Mouse (Mus musculus): ENCODE measurements around the gene Mob4. TPM values are rescaled to one million over a fixed set of nuclear protein-coding genes. Genes with fewer than 3 reads are reported as not detected.

The Mob4 gene
- polyA plus RNA-seq, 1 experiment from 2014 or later, result 122 TPM

GRCm38 (mm10) chr1:55088611-55089497 is 42.2 kb upstream of the Mob4 start:
- TF ChIP-seq CTCF (IDR thresholded peaks at IDR 0.05; ENCODE audit: low read depth), result no peak
- peaks cover 5% of the 10 kb centered on the region; the same call in 1 of the 2 replicates for H3K36me3 ChIP-seq (ENCODE audit: insufficient read depth, low read length)
- WGBS, result 3% methylated on average over 16 of the region's 16 CpGs
- peak overlapping the region; percentile 87 for H3K9ac ChIP-seq (ENCODE audit: low read depth, low read length)
- H3K4me1 ChIP-seq (replicated peaks; ENCODE audit: insufficient read depth, low read length), result 0 out of 2 replicates have a peak, but pooled peaks cover 4% of the 10 kb centered on the region
- peak overlapping the region; percentile 92 for H3K4me3 ChIP-seq (replicated peaks; ENCODE audit: low read depth, low read length)
- H3K27ac ChIP-seq, result peak overlapping the region; percentile 99
- peak overlapping the region; percentile 82 for H3K4me2 ChIP-seq (ENCODE audit: low read length)
- no peaks in the 10 kb centered on the region for H3K9me3 ChIP-seq (replicated peaks; ENCODE audit: low read length)
- DNase-seq (ENCODE audit: low spot score) (no peak), ATAC-seq (replicated peaks; ENCODE audit: low FRiP score, low read depth) (no peak)
- no peaks in the 10 kb centered on the region for H3K27me3 ChIP-seq (ENCODE audit: insufficient read depth, low read length)

- WGBS, result 85% methylated on average over 5 of the region's 5 CpGs
- H3K27me3 ChIP-seq (ENCODE audit: insufficient read depth, low read length), result no peaks in the 10 kb centered on the region
- peak overlapping the region; percentile 92 for H3K4me3 ChIP-seq (replicated peaks; ENCODE audit: low read depth, low read length)
- ATAC-seq (replicated peaks; ENCODE audit: low FRiP score, low read depth) (no peak), DNase-seq (ENCODE audit: low spot score) (no peak)
- peak overlapping the region; percentile 87; the same call in 1 of the 2 replicates for H3K9ac ChIP-seq (ENCODE audit: low read depth, low read length)
- TF ChIP-seq CTCF (IDR thresholded peaks at IDR 0.05; ENCODE audit: low read depth), result no peak
- peak overlapping the region; percentile 47; the same call in 1 of the 2 replicates for H3K27ac ChIP-seq
- H3K36me3 ChIP-seq (ENCODE audit: insufficient read depth, low read length), result no peaks in the 10 kb centered on the region
- H3K9me3 ChIP-seq (replicated peaks; ENCODE audit: low read length), result no peaks in the 10 kb centered on the region
- 0 out of 2 replicates have a peak, but pooled peaks cover 4% of the 10 kb centered on the region for H3K4me1 ChIP-seq (replicated peaks; ENCODE audit: insufficient read depth, low read length)
- peak overlapping the region; percentile 82 for H3K4me2 ChIP-seq (ENCODE audit: low read length)
Observed at GRCm38 (mm10) chr1:55089498-55090064, 41.5 kb upstream of the Mob4 start.

GRCm38 (mm10) chr1:55092056-55092455 is 39.0 kb upstream of the Mob4 start:
- DNase-seq (ENCODE audit: low spot score) (no peak), ATAC-seq (replicated peaks; ENCODE audit: low FRiP score, low read depth) (no peak)
- TF ChIP-seq CTCF (IDR thresholded peaks at IDR 0.05; ENCODE audit: low read depth), result no peak
- H3K27ac ChIP-seq, result no peak overlapping the region
- H3K4me3 ChIP-seq (replicated peaks; ENCODE audit: low read depth, low read length), result no peak overlapping the region
- H3K9me3 ChIP-seq (replicated peaks; ENCODE audit: low read length), result no peaks in the 10 kb centered on the region
- H3K27me3 ChIP-seq (ENCODE audit: insufficient read depth, low read length), result no peaks in the 10 kb centered on the region
- no peak overlapping the region for H3K4me2 ChIP-seq (ENCODE audit: low read length)
- H3K4me1 ChIP-seq (replicated peaks; ENCODE audit: insufficient read depth, low read length), result 0 out of 2 replicates have a peak, but pooled peaks cover 4% of the 10 kb centered on the region
- no peaks in the 10 kb centered on the region for H3K36me3 ChIP-seq (ENCODE audit: insufficient read depth, low read length)
- H3K9ac ChIP-seq (ENCODE audit: low read depth, low read length), result no peak overlapping the region
- 92% methylated on average over 2 of the region's 2 CpGs for WGBS

GRCm38 (mm10) chr1:55092469-55092868 is 38.6 kb upstream of the Mob4 start:
- H3K27ac ChIP-seq, result no peak overlapping the region
- 88% methylated on average over 1 of the region's 1 CpGs for WGBS
- no peak for TF ChIP-seq CTCF (IDR thresholded peaks at IDR 0.05; ENCODE audit: low read depth)
- no peak overlapping the region for H3K4me3 ChIP-seq (replicated peaks; ENCODE audit: low read depth, low read length)
- H3K27me3 ChIP-seq (ENCODE audit: insufficient read depth, low read length), result no peaks in the 10 kb centered on the region
- H3K9me3 ChIP-seq (replicated peaks; ENCODE audit: low read length), result no peaks in the 10 kb centered on the region
- no peak overlapping the region for H3K4me2 ChIP-seq (ENCODE audit: low read length)
- 0 out of 2 replicates have a peak, but pooled peaks cover 4% of the 10 kb centered on the region for H3K4me1 ChIP-seq (replicated peaks; ENCODE audit: insufficient read depth, low read length)
- H3K36me3 ChIP-seq (ENCODE audit: insufficient read depth, low read length), result no peaks in the 10 kb centered on the region
- H3K9ac ChIP-seq (ENCODE audit: low read depth, low read length), result no peak overlapping the region
- no peak for ATAC-seq (replicated peaks; ENCODE audit: low FRiP score, low read depth)
- no peak for DNase-seq (ENCODE audit: low spot score)

GRCm38 (mm10) chr1:55106919-55107585 is 24.0 kb upstream of the Mob4 start:
- H3K4me3 ChIP-seq (replicated peaks; ENCODE audit: low read depth, low read length), result no peak overlapping the region
- H3K4me1 ChIP-seq (replicated peaks; ENCODE audit: insufficient read depth, low read length), result no peaks in the 10 kb centered on the region
- no peak for DNase-seq (ENCODE audit: low spot score)
- no peak overlapping the region for H3K4me2 ChIP-seq (ENCODE audit: low read length)
- H3K9ac ChIP-seq (ENCODE audit: low read depth, low read length), result no peak overlapping the region
- H3K27me3 ChIP-seq (ENCODE audit: insufficient read depth, low read length), result no peaks in the 10 kb centered on the region
- TF ChIP-seq CTCF (IDR thresholded peaks at IDR 0.05; ENCODE audit: low read depth), result no peak
- no peaks in the 10 kb centered on the region for H3K36me3 ChIP-seq (ENCODE audit: insufficient read depth, low read length)
- ATAC-seq (replicated peaks; ENCODE audit: low FRiP score, low read depth), result no peak
- no peaks in the 10 kb centered on the region for H3K9me3 ChIP-seq (replicated peaks; ENCODE audit: low read length)
- 84% methylated on average over 9 of the region's 9 CpGs for WGBS
- H3K27ac ChIP-seq, result no peak overlapping the region

DNA sequence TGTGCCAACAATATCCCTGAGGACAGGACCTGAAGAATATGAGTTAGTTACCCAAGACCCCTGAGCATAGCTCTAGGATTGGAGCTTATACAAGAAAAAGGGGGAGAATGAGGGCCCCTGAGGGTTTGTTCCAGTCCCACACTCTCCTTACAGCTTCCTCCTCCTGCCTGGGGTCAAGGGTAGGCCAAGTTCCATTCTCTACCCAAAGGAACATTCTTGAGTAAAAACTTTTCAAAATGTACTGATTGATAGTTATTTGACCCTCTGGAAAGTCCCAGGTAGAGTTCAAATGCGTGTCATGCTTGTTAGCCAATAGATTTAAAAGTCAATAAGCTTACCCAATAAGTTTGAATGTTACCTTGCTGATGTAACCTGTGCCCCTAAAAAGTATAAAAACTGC is 23.4 kb upstream of the Mob4 start:
- no peak overlapping the region for H3K9ac ChIP-seq (ENCODE audit: low read depth, low read length)
- H3K27me3 ChIP-seq (ENCODE audit: insufficient read depth, low read length), result no peaks in the 10 kb centered on the region
- H3K9me3 ChIP-seq (replicated peaks; ENCODE audit: low read length), result no peaks in the 10 kb centered on the region
- ATAC-seq (replicated peaks; ENCODE audit: low FRiP score, low read depth) (no peak), DNase-seq (ENCODE audit: low spot score) (no peak)
- H3K4me1 ChIP-seq (replicated peaks; ENCODE audit: insufficient read depth, low read length), result no peaks in the 10 kb centered on the region
- no peak overlapping the region for H3K27ac ChIP-seq
- no peak overlapping the region for H3K4me3 ChIP-seq (replicated peaks; ENCODE audit: low read depth, low read length)
- H3K4me2 ChIP-seq (ENCODE audit: low read length), result no peak overlapping the region
- TF ChIP-seq CTCF (IDR thresholded peaks at IDR 0.05; ENCODE audit: low read depth), result no peak
- no peaks in the 10 kb centered on the region for H3K36me3 ChIP-seq (ENCODE audit: insufficient read depth, low read length)
- 83% methylated on average over 1 of the region's 1 CpGs for WGBS

Data from kidney, postnatal 0 days (tissue).